Mouse (Mus musculus): ENCODE data around the gene Osbpl10. TPM values are rescaled to one million over a fixed set of nuclear protein-coding genes. Genes with fewer than 3 reads are reported as not detected.

Gene Osbpl10
- polyA plus RNA-seq, 1 experiment from 2014 or later = 0.11 TPM

DNA sequence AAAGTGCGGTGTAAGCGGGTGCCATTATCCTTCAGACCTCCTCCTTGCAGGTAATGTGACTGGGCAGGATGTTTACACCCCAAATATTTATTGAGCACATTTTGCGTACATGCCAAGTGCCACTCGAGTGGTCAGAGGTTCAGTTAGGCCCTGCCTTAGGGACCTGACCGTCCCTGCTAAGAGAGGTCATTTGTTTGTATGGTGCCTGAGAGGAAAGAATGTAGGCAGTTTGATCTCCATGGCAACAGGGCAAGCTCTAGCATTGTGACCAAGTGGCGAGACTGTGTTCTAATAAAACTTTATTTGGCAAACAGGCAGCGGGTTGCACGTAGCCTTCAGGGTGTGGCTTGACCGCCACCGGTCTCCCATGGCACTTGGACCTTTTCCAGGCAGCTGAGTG, 12.1 kb downstream of the Osbpl10 start:
- no peaks in the 10 kb centered on the region; the same call in 1 of the 2 replicates for H3K9me3 ChIP-seq (replicated peaks; ENCODE audit: control insufficient read depth, low read length)
- H3K27me3 ChIP-seq (ENCODE audit: control insufficient read depth, insufficient read depth, low read depth, low read length) = no peaks in the 10 kb centered on the region
- no peaks in the 10 kb centered on the region for H3K36me3 ChIP-seq (ENCODE audit: control insufficient read depth, insufficient read depth)
- H3K9ac ChIP-seq (ENCODE audit: low read depth, low read length) = no peak overlapping the region
- no peak overlapping the region for H3K4me3 ChIP-seq (ENCODE audit: low read depth, low read length)
- no peak overlapping the region for H3K27ac ChIP-seq (ENCODE audit: low read length)
- WGBS (ENCODE audit: insufficient replicate concordance) = 74% methylated on average over 10 of the region's 10 CpGs
- H3K4me2 ChIP-seq (ENCODE audit: low read depth, low read length) = no peak overlapping the region
- no peak for ATAC-seq (ENCODE audit: low read depth)
- H3K4me1 ChIP-seq (ENCODE audit: control insufficient read depth, low read depth, low read length) = no peaks in the 10 kb centered on the region

DNA sequence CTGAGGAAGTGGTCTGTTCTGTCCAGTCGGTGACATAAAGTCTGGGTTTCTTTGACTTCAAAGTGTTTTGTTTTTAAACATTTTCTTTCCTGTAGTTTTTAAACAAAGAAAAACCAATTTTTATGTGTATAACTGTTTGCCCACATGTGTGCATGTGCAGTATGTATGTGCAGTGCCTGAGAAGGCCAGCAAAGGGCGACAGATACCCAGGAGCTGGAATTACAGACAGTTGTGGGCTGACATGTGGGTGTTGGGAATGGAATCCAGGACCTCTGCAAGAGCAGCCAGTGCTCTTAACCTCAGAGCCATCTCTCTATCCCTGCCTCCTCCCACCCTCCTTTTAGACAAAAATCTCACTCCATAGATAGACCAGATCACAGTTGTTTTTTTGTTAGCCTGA, 14.2 kb downstream of the Osbpl10 start:
- ATAC-seq (ENCODE audit: low read depth) = no peak
- no peaks in the 10 kb centered on the region for H3K36me3 ChIP-seq (ENCODE audit: control insufficient read depth, insufficient read depth)
- H3K27me3 ChIP-seq (ENCODE audit: control insufficient read depth, insufficient read depth, low read depth, low read length) = no peaks in the 10 kb centered on the region
- H3K9me3 ChIP-seq (replicated peaks; ENCODE audit: control insufficient read depth, low read length) = no peaks in the 10 kb centered on the region; the same call in 1 of the 2 replicates
- H3K4me2 ChIP-seq (ENCODE audit: low read depth, low read length) = no peak overlapping the region
- H3K27ac ChIP-seq (ENCODE audit: low read length) = no peak overlapping the region
- H3K4me1 ChIP-seq (ENCODE audit: control insufficient read depth, low read depth, low read length) = no peaks in the 10 kb centered on the region
- H3K4me3 ChIP-seq (ENCODE audit: low read depth, low read length) = no peak overlapping the region
- H3K9ac ChIP-seq (ENCODE audit: low read depth, low read length) = no peak overlapping the region
- 77% methylated on average over 2 of the region's 2 CpGs for WGBS (ENCODE audit: insufficient replicate concordance)

- H3K4me1 ChIP-seq (ENCODE audit: control insufficient read depth, low read depth, low read length) = no peaks in the 10 kb centered on the region
- H3K9ac ChIP-seq (ENCODE audit: low read depth, low read length) = no peak overlapping the region
- no peak overlapping the region for H3K4me3 ChIP-seq (ENCODE audit: low read depth, low read length)
- no peaks in the 10 kb centered on the region for H3K27me3 ChIP-seq (ENCODE audit: control insufficient read depth, insufficient read depth, low read depth, low read length)
- 71% methylated on average over 4 of the region's 4 CpGs for WGBS (ENCODE audit: insufficient replicate concordance)
- ATAC-seq (ENCODE audit: low read depth) = no peak
- H3K27ac ChIP-seq (ENCODE audit: low read length) = no peak overlapping the region
- H3K4me2 ChIP-seq (ENCODE audit: low read depth, low read length) = no peak overlapping the region
- no peaks in the 10 kb centered on the region for H3K36me3 ChIP-seq (ENCODE audit: control insufficient read depth, insufficient read depth)
- no peaks in the 10 kb centered on the region; the same call in 1 of the 2 replicates for H3K9me3 ChIP-seq (replicated peaks; ENCODE audit: control insufficient read depth, low read length)
These were observed 16.9 kb downstream of the Osbpl10 start for GRCm38 (mm10) chr9:114995250-114995649.

DNA sequence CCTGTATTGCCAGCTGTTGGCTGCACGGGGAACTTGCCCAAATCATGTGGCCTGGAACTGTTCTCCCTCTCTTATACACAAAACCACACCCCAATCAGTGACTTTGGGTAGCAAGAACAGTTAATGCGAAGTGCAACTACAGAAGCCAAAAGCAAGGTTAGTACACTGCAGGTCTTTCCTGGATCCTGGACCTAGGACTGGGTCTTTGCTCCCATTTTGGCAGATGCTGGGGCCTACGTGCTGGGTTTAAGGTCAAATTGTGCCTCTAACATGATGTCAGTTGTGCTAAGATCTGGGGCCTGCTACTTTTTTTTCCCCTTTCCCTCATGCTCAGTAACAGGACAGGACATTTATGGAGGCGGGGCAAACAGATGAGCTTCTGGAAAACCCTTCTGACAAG, 17.3 kb downstream of the Osbpl10 start:
- no peaks in the 10 kb centered on the region; the same call in 1 of the 2 replicates for H3K9me3 ChIP-seq (replicated peaks; ENCODE audit: control insufficient read depth, low read length)
- WGBS (ENCODE audit: insufficient replicate concordance) = 67% methylated on average over 4 of the region's 4 CpGs
- ATAC-seq (ENCODE audit: low read depth) = no peak

GRCm38 (mm10) chr9:114996489-114996888, 18.1 kb downstream of the Osbpl10 start:
- H3K4me3 ChIP-seq (ENCODE audit: low read depth, low read length) = no peak overlapping the region
- no peak for ATAC-seq (ENCODE audit: low read depth)
- no peak overlapping the region for H3K27ac ChIP-seq (ENCODE audit: low read length)
- no peaks in the 10 kb centered on the region for H3K36me3 ChIP-seq (ENCODE audit: control insufficient read depth, insufficient read depth)
- H3K4me2 ChIP-seq (ENCODE audit: low read depth, low read length) = no peak overlapping the region
- H3K27me3 ChIP-seq (ENCODE audit: control insufficient read depth, insufficient read depth, low read depth, low read length) = no peaks in the 10 kb centered on the region
- no peak overlapping the region for H3K9ac ChIP-seq (ENCODE audit: low read depth, low read length)
- H3K4me1 ChIP-seq (ENCODE audit: control insufficient read depth, low read depth, low read length) = no peaks in the 10 kb centered on the region
- WGBS (ENCODE audit: insufficient replicate concordance) = 56% methylated on average over 6 of the region's 6 CpGs
- H3K9me3 ChIP-seq (replicated peaks; ENCODE audit: control insufficient read depth, low read length) = no peaks in the 10 kb centered on the region; the same call in 1 of the 2 replicates

More for the DNA sequence above, 17.3 kb downstream of the Osbpl10 start:
- Histone ChIP-seq H3K4me2 (ENCODE audit: low read depth, low read length) (no peak overlapping the region), H3K4me1 (ENCODE audit: control insufficient read depth, low read depth, low read length) (no peaks in the 10 kb centered on the region), H3K27me3 (ENCODE audit: control insufficient read depth, insufficient read depth, low read depth, low read length) (no peaks in the 10 kb centered on the region), H3K27ac (ENCODE audit: low read length) (no peak overlapping the region), H3K36me3 (ENCODE audit: control insufficient read depth, insufficient read depth) (no peaks in the 10 kb centered on the region), H3K4me3 (ENCODE audit: low read depth, low read length) (no peak overlapping the region), H3K9ac (ENCODE audit: low read depth, low read length) (no peak overlapping the region)

GRCm38 (mm10) chr9:114999010-114999770, 20.8 kb downstream of the Osbpl10 start:
- Histone ChIP-seq H3K27me3 (ENCODE audit: control insufficient read depth, insufficient read depth, low read depth, low read length) (no peaks in the 10 kb centered on the region), H3K27ac (ENCODE audit: low read length) (no peak overlapping the region), H3K4me2 (ENCODE audit: low read depth, low read length) (no peak overlapping the region), H3K9ac (ENCODE audit: low read depth, low read length) (no peak overlapping the region), H3K4me3 (ENCODE audit: low read depth, low read length) (no peak overlapping the region), H3K4me1 (ENCODE audit: control insufficient read depth, low read depth, low read length) (no peaks in the 10 kb centered on the region), H3K9me3 (replicated peaks; ENCODE audit: control insufficient read depth, low read length) (no peaks in the 10 kb centered on the region), H3K36me3 (ENCODE audit: control insufficient read depth, insufficient read depth) (no peaks in the 10 kb centered on the region)
- no peak for ATAC-seq (ENCODE audit: low read depth)
- 63% methylated on average over 6 of the region's 6 CpGs for WGBS (ENCODE audit: insufficient replicate concordance)

DNA sequence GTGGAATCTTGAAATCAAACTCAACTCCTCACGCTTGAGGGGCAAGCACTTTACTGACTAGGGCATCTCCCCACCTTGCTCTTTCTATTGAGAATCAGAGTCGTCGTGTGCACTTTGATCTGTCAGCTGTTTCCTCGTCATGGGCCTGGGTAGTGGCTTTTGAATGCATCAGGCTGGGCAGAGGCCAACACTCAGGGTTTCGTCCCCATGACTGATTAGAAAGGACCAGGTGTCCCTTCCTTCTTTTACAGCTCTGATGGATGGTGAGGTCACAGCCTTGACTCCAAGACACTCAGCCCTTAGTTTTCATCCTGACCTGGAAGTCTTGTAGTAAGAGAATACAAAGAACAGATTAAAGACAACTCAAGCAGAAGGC, 21.4 kb downstream of the Osbpl10 start:
- Histone ChIP-seq H3K36me3 (ENCODE audit: control insufficient read depth, insufficient read depth) (no peaks in the 10 kb centered on the region), H3K4me3 (ENCODE audit: low read depth, low read length) (no peak overlapping the region), H3K9ac (ENCODE audit: low read depth, low read length) (no peak overlapping the region), H3K9me3 (replicated peaks; ENCODE audit: control insufficient read depth, low read length) (no peaks in the 10 kb centered on the region), H3K27me3 (ENCODE audit: control insufficient read depth, insufficient read depth, low read depth, low read length) (no peaks in the 10 kb centered on the region), H3K27ac (ENCODE audit: low read length) (no peak overlapping the region), H3K4me2 (ENCODE audit: low read depth, low read length) (no peak overlapping the region), H3K4me1 (ENCODE audit: control insufficient read depth, low read depth, low read length) (no peaks in the 10 kb centered on the region)
- no peak for ATAC-seq (ENCODE audit: low read depth)
- 60% methylated on average over 5 of the region's 5 CpGs for WGBS (ENCODE audit: insufficient replicate concordance)

DNA sequence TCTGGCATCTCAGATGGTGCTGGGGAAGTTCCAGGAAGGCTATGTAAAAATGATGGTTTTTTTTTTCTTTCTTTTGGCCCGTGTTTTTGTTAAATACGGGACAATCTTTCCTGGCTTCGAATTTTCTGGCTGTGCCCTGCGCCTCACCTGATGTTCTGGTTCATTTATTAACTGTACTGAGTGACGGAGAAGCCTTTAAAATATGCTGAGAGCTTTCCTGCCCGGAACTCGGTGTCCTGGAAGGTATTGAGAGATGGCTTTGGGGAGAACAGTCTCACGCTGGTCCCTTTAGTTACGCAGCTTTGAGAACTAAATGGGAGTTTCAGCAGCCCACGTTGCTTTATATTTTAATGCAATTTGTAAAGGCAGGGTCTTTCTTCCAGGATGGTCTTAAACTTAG, 27.1 kb downstream of the Osbpl10 start:
- 71% methylated on average over 10 of the region's 10 CpGs for WGBS (ENCODE audit: insufficient replicate concordance)

GRCm38 (mm10) chr9:115007776-115008175, 29.4 kb downstream of the Osbpl10 start:
- Histone ChIP-seq H3K9ac (ENCODE audit: low read depth, low read length) (no peak overlapping the region), H3K4me2 (ENCODE audit: low read depth, low read length) (no peak overlapping the region), H3K36me3 (ENCODE audit: control insufficient read depth, insufficient read depth) (no peaks in the 10 kb centered on the region), H3K4me3 (ENCODE audit: low read depth, low read length) (no peak overlapping the region), H3K4me1 (ENCODE audit: control insufficient read depth, low read depth, low read length) (no peaks in the 10 kb centered on the region), H3K9me3 (replicated peaks; ENCODE audit: control insufficient read depth, low read length) (0 out of 2 replicates have a peak, but pooled peaks cover 2% of the 10 kb centered on the region), H3K27me3 (ENCODE audit: control insufficient read depth, insufficient read depth, low read depth, low read length) (no peaks in the 10 kb centered on the region), H3K27ac (ENCODE audit: low read length) (no peak overlapping the region)
- no peak for ATAC-seq (ENCODE audit: low read depth)
- 67% methylated on average over 6 of the region's 6 CpGs for WGBS (ENCODE audit: insufficient replicate concordance)

More for the DNA sequence above, 27.1 kb downstream of the Osbpl10 start:
- H3K27ac ChIP-seq (ENCODE audit: low read length) = no peak overlapping the region
- H3K27me3 ChIP-seq (ENCODE audit: control insufficient read depth, insufficient read depth, low read depth, low read length) = no peaks in the 10 kb centered on the region
- H3K9ac ChIP-seq (ENCODE audit: low read depth, low read length) = no peak overlapping the region
- 0 out of 2 replicates have a peak, but pooled peaks cover 2% of the 10 kb centered on the region for H3K9me3 ChIP-seq (replicated peaks; ENCODE audit: control insufficient read depth, low read length)
- no peak overlapping the region for H3K4me3 ChIP-seq (ENCODE audit: low read depth, low read length)
- no peaks in the 10 kb centered on the region for H3K36me3 ChIP-seq (ENCODE audit: control insufficient read depth, insufficient read depth)
- H3K4me2 ChIP-seq (ENCODE audit: low read depth, low read length) = no peak overlapping the region
- no peaks in the 10 kb centered on the region for H3K4me1 ChIP-seq (ENCODE audit: control insufficient read depth, low read depth, low read length)
- ATAC-seq (ENCODE audit: low read depth) = no peak
